Mouse (Mus musculus) hindbrain, embryonic 12.5 days (tissue): ENCODE data around the gene Nrap. TPM values are rescaled to one million over a fixed set of nuclear protein-coding genes. Genes with fewer than 3 reads are reported as not detected.
A peak's percentile ranks its signal among the peaks of the same experiment; 100 is the strongest.

ENCODE experiments used
- ATAC-seq: fragments of 200-750 bp; cut with Nextera tagmentation; 2 replicates; pipeline ENCODE4 v1.8.0; 2017; ENCODE audit warnings: moderate TSS enrichment; ENCODE audit not compliant: low FRiP score
- H3K27ac ChIP-seq: fragments of 300-500 bp; sonication (generic); 2 replicates; pipeline ENCODE4 v1.5.1; 2016; ENCODE audit warnings: mild to moderate bottlenecking
- H3K27me3 ChIP-seq: fragments of 300-500 bp; sonication (generic); 2 replicates; pipeline ENCODE4 v1.6.1; 2016; ENCODE audit warnings: mild to moderate bottlenecking
- H3K36me3 ChIP-seq: fragments of 300-500 bp; sonication (generic); 2 replicates; pipeline ENCODE4 v1.6.1; 2016; ENCODE audit warnings: mild to moderate bottlenecking
- H3K4me1 ChIP-seq: fragments of 300-500 bp; sonication (generic); 2 replicates; pipeline ENCODE4 v1.6.1; 2016
- H3K4me2 ChIP-seq: fragments of 300-500 bp; sonication (generic); replicated peaks from 2 replicates; pipeline ENCODE4 v1.6.1; 2016; ENCODE audit warnings: mild to moderate bottlenecking
- H3K4me3 ChIP-seq: fragments of 300-500 bp; sonication (generic); 2 replicates; pipeline ENCODE4 v1.5.1; 2016; ENCODE audit warnings: mild to moderate bottlenecking
- H3K9ac ChIP-seq: fragments of 300-500 bp; sonication (generic); 2 replicates; pipeline ENCODE4 v1.6.1; 2016; ENCODE audit warnings: mild to moderate bottlenecking, moderate library complexity
- H3K9me3 ChIP-seq: fragments of 300-500 bp; sonication (generic); replicated peaks from 2 replicates; pipeline ENCODE4 v1.6.1; 2016; ENCODE audit warnings: mild to moderate bottlenecking
- WGBS: fragments of 180-500 bp; shearing (Covaris S2); methylation state at CpG from one replicate; pipeline ENCODE4 v1.1.7; 2016; 5-methylcytosine and 5-hydroxymethylcytosine counted together
- polyA plus RNA-seq: library from polyadenylated mRNA; unstranded; fragments of >200 nt; fragmentation: Nextera tagmentation; extraction: Ambion mirVana; gene quantifications from 2 replicates; pipeline ENCODE4 v1.2.1, GENCODE M21; 2016

Gene Nrap
- polyA plus RNA-seq, 1 experiment from 2014 or later, result 0.28 TPM

DNA sequence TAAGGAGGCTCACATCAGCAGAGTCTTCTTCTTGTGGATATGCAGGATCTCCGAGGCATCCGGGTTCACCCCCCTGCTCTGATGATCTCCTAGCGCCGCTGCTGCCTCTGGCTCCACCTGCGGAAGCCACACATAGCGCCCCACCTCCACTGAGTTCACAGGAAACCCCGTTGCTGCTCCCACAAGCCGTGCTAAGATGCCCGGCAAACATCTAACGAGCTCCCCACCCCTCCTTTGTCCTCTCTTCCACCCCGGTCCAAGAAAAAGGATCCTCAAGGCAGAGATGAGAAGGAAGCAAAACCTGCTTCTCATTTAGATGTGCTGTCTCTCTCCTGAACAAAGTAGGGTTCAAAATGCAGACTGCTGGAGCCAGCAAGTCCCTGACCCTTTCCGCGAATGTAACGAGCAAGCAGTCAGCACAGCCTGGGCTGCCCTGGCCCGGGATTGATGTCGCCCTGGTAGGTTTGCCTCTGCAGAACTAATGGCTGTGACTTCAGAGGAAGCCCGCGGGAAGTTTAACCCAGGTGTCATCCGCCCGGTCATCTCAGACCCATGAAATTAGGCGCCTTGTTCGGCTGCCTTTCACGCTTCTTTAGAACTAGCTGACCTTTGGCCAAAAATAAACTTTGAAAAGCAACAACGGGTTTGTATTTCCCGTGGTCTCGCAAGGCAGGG, 69.5 kb downstream of the Nrap start:
- Histone ChIP-seq H3K4me2 (peak overlapping the region; percentile 17), H3K4me1 (peaks cover 14% of the 10 kb centered on the region), H3K9me3 (no peaks in the 10 kb centered on the region), H3K27ac (no peak overlapping the region), H3K27me3 (peaks cover 1% of the 10 kb centered on the region; the same call in 1 of the 2 replicates), H3K36me3 (no peaks in the 10 kb centered on the region), H3K4me3 (no peak overlapping the region), H3K9ac (no peak overlapping the region)
- no peak for ATAC-seq
- WGBS, result 17% methylated on average over 26 of the region's 26 CpGs

DNA sequence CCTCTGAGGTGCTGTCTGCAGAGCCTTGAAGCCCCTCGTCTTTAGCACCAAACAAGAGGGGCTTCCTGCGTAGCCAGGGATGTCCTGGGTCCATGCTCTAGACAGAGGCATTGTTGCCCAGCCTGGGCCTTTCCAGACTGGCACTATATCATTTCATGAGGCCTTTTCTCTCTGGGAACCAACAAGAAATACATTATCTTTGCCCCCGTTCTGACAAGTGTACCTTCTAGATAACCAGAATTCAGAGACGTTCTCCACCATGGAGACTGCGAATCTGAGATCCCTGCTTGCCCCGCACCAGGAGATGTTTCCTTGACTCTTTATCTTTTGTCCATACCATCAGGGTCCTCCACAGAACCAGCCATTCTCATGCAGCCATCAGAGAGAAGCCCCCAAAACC, 70.2 kb downstream of the Nrap start:
- WGBS, result 95% methylated on average over 6 of the region's 6 CpGs
- no peak overlapping the region for H3K27ac ChIP-seq
- H3K4me3 ChIP-seq, result no peak overlapping the region
- H3K27me3 ChIP-seq, result no peaks in the 10 kb centered on the region; the same call in 1 of the 2 replicates
- ATAC-seq, result no peak
- no peak overlapping the region for H3K4me2 ChIP-seq
- H3K9ac ChIP-seq, result no peak overlapping the region
- H3K36me3 ChIP-seq, result no peaks in the 10 kb centered on the region
- H3K9me3 ChIP-seq, result no peaks in the 10 kb centered on the region
- peaks cover 14% of the 10 kb centered on the region for H3K4me1 ChIP-seq

GRCm38 (mm10) chr19:56319219-56319618, 70.6 kb downstream of the Nrap start:
- no peak overlapping the region for H3K4me3 ChIP-seq
- no peak for ATAC-seq
- H3K9me3 ChIP-seq, result no peaks in the 10 kb centered on the region
- H3K4me2 ChIP-seq, result no peak overlapping the region
- H3K4me1 ChIP-seq, result peaks cover 14% of the 10 kb centered on the region
- 88% methylated on average over 7 of the region's 7 CpGs for WGBS
- no peak overlapping the region for H3K27ac ChIP-seq
- no peaks in the 10 kb centered on the region for H3K36me3 ChIP-seq
- H3K9ac ChIP-seq, result no peak overlapping the region
- H3K27me3 ChIP-seq, result no peaks in the 10 kb centered on the region; the same call in 1 of the 2 replicates

- H3K4me2 ChIP-seq, result no peak overlapping the region
- WGBS, result 87% methylated on average over 3 of the region's 3 CpGs
- no peaks in the 10 kb centered on the region; the same call in 1 of the 2 replicates for H3K27me3 ChIP-seq
- H3K9ac ChIP-seq, result no peak overlapping the region
- no peaks in the 10 kb centered on the region for H3K9me3 ChIP-seq
- H3K4me3 ChIP-seq, result no peak overlapping the region
- no peak for ATAC-seq
- no peaks in the 10 kb centered on the region for H3K36me3 ChIP-seq
- H3K27ac ChIP-seq, result no peak overlapping the region
- peaks cover 14% of the 10 kb centered on the region for H3K4me1 ChIP-seq
Measured at GRCm38 (mm10) chr19:56316531-56316930, 73.3 kb downstream of the Nrap start.

DNA sequence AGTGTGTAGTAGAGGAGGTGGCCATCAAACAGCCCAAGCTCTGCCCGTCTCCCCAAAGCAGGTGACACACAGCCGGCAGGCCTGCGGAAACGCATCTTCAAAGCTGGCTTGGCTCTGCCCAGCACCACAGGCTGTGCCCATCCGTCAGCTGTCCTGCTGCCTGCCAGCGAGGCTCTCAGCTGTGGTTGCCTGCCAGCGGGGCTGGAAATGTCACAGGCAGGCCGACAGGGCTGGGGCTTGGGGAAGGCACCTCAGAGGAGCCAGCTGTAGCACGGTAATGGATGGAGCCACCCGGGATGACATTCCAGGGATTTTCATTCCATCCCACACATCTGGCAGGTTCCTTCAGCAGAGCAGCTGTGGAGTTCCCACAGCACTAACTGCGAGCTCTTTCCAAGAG, 89.0 kb downstream of the Nrap start:
- WGBS, result 59% methylated on average over 11 of the region's 11 CpGs
- H3K9ac ChIP-seq, result no peak overlapping the region
- H3K4me2 ChIP-seq, result no peak overlapping the region
- no peak for ATAC-seq
- no peaks in the 10 kb centered on the region for H3K9me3 ChIP-seq
- no peaks in the 10 kb centered on the region for H3K36me3 ChIP-seq
- no peak overlapping the region for H3K4me3 ChIP-seq
- no peaks in the 10 kb centered on the region for H3K27me3 ChIP-seq
- H3K4me1 ChIP-seq, result peaks cover 4% of the 10 kb centered on the region; the same call in 1 of the 2 replicates
- no peak overlapping the region for H3K27ac ChIP-seq

DNA sequence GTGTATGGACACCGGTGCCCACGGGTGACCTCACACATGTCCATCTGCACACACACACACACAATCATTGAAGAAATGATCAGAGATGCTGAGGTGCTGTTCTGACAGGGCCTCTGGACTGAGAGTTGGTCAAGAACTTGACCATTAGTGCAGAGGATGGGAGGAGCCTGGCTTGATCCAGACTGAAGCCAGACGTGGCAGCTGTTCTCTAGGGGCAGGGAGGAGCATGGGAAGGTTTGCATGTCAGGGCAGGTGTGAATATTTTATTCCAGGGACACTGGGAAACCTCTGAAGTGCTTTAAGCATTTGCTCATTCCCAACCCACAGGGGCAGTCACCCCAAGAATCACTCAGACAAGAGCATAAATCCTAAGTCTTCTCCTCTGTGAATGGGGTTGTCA, 92.6 kb downstream of the Nrap start:
- H3K36me3 ChIP-seq, result no peaks in the 10 kb centered on the region
- H3K4me1 ChIP-seq, result peaks cover 11% of the 10 kb centered on the region
- WGBS, result 67% methylated on average over 3 of the region's 3 CpGs
- H3K27me3 ChIP-seq, result no peaks in the 10 kb centered on the region; the same call in 1 of the 2 replicates
- H3K4me2 ChIP-seq, result no peak overlapping the region
- H3K9me3 ChIP-seq, result no peaks in the 10 kb centered on the region
- ATAC-seq, result no peak
- no peak overlapping the region for H3K4me3 ChIP-seq
- H3K9ac ChIP-seq, result no peak overlapping the region
- no peak overlapping the region for H3K27ac ChIP-seq

DNA sequence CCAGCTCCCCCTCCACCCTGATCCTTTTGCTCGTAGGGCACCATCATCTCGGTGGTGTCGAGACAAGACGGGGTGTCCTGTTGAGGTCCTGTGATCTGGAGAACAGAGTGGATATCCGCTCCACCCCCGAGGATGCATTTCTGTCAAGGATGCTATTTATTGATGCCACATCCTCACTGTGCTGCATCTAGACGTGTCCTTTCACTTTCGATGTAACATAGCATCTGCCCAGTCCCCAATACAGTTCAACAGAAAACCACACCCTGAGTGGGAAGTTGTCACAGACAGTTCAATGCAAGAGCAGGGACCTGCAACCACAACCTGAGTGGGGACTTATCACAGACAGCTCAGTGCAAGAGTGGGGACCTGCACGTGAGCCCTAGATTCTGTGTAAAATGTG, 93.2 kb downstream of the Nrap start:
- H3K9me3 ChIP-seq, result no peaks in the 10 kb centered on the region
- no peak overlapping the region for H3K9ac ChIP-seq
- H3K4me3 ChIP-seq, result no peak overlapping the region
- WGBS, result 81% methylated on average over 9 of the region's 9 CpGs
- H3K4me1 ChIP-seq, result peaks cover 11% of the 10 kb centered on the region
- H3K27me3 ChIP-seq, result no peaks in the 10 kb centered on the region; the same call in 1 of the 2 replicates
- no peak overlapping the region for H3K4me2 ChIP-seq
- no peaks in the 10 kb centered on the region for H3K36me3 ChIP-seq
- no peak overlapping the region for H3K27ac ChIP-seq
- no peak for ATAC-seq

- no peaks in the 10 kb centered on the region for H3K9me3 ChIP-seq
- no peaks in the 10 kb centered on the region for H3K36me3 ChIP-seq
- 48% methylated on average over 7 of the region's 7 CpGs for WGBS
- H3K9ac ChIP-seq, result 0 out of 2 replicates have a peak overlapping the region, but pooled peaks have one; percentile 38
- H3K27ac ChIP-seq, result no peak overlapping the region
- peaks cover 7% of the 10 kb centered on the region for H3K4me1 ChIP-seq
- no peak overlapping the region for H3K4me2 ChIP-seq
- no peak overlapping the region for H3K4me3 ChIP-seq
- no peaks in the 10 kb centered on the region; the same call in 1 of the 2 replicates for H3K27me3 ChIP-seq
- peak; percentile 75 for ATAC-seq
Measured at GRCm38 (mm10) chr19:56294654-56295399, 95.0 kb downstream of the Nrap start.

GRCm38 (mm10) chr19:56292335-56292734, 97.5 kb downstream of the Nrap start:
- Histone ChIP-seq H3K27me3 (no peaks in the 10 kb centered on the region; the same call in 1 of the 2 replicates), H3K27ac (no peak overlapping the region), H3K4me1 (peaks cover 7% of the 10 kb centered on the region), H3K9me3 (no peaks in the 10 kb centered on the region), H3K4me3 (no peak overlapping the region), H3K9ac (no peak overlapping the region), H3K36me3 (no peaks in the 10 kb centered on the region), H3K4me2 (no peak overlapping the region)
- no peak for ATAC-seq
- 66% methylated on average over 9 of the region's 9 CpGs for WGBS

DNA sequence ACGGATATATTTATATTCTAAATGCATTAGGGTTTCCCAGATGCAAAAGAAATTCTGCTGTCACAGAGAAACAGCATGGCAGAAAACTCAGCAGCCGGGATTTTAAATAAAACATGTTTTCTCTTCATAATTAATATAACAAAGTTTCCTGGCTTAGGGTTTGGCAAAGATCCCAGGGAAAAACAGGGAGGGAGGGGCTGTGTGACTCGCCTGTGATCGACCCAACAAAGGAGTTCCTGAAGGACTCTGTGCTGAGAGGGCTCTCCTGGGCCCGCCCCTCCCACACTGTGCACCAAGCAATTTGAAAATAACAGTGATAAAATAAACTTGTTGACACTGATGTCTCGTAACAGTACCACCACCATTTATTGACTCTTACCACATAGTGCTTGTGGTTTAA, 97.9 kb downstream of the Nrap start:
- no peak for ATAC-seq
- Histone ChIP-seq H3K27ac (no peak overlapping the region), H3K4me1 (peaks cover 7% of the 10 kb centered on the region), H3K9ac (no peak overlapping the region), H3K27me3 (no peaks in the 10 kb centered on the region; the same call in 1 of the 2 replicates), H3K4me2 (no peak overlapping the region), H3K4me3 (no peak overlapping the region), H3K9me3 (no peaks in the 10 kb centered on the region), H3K36me3 (no peaks in the 10 kb centered on the region)
- 72% methylated on average over 6 of the region's 6 CpGs for WGBS

GRCm38 (mm10) chr19:56289642-56290041, 100.2 kb downstream of the Nrap start:
- 83% methylated on average over 8 of the region's 8 CpGs for WGBS
- Histone ChIP-seq H3K9me3 (no peaks in the 10 kb centered on the region), H3K9ac (no peak overlapping the region), H3K4me3 (no peak overlapping the region), H3K27me3 (no peaks in the 10 kb centered on the region; the same call in 1 of the 2 replicates), H3K4me1 (peaks cover 3% of the 10 kb centered on the region; the same call in 1 of the 2 replicates), H3K36me3 (no peaks in the 10 kb centered on the region), H3K27ac (no peak overlapping the region), H3K4me2 (no peak overlapping the region)
- ATAC-seq, result no peak

GRCm38 (mm10) chr19:56288436-56288835, 101.4 kb downstream of the Nrap start:
- Histone ChIP-seq H3K9me3 (no peaks in the 10 kb centered on the region), H3K4me3 (no peak overlapping the region), H3K36me3 (no peaks in the 10 kb centered on the region), H3K27ac (no peak overlapping the region), H3K4me2 (no peak overlapping the region), H3K27me3 (no peaks in the 10 kb centered on the region), H3K9ac (no peak overlapping the region), H3K4me1 (no peaks in the 10 kb centered on the region)
- no peak for ATAC-seq
- WGBS, result 88% methylated on average over 4 of the region's 4 CpGs
